Mouse (Mus musculus): ENCODE measurements around the gene Acadl.
A peak's percentile ranks its signal among the peaks of the same experiment; 100 is the strongest.

Gene Acadl

DNA sequence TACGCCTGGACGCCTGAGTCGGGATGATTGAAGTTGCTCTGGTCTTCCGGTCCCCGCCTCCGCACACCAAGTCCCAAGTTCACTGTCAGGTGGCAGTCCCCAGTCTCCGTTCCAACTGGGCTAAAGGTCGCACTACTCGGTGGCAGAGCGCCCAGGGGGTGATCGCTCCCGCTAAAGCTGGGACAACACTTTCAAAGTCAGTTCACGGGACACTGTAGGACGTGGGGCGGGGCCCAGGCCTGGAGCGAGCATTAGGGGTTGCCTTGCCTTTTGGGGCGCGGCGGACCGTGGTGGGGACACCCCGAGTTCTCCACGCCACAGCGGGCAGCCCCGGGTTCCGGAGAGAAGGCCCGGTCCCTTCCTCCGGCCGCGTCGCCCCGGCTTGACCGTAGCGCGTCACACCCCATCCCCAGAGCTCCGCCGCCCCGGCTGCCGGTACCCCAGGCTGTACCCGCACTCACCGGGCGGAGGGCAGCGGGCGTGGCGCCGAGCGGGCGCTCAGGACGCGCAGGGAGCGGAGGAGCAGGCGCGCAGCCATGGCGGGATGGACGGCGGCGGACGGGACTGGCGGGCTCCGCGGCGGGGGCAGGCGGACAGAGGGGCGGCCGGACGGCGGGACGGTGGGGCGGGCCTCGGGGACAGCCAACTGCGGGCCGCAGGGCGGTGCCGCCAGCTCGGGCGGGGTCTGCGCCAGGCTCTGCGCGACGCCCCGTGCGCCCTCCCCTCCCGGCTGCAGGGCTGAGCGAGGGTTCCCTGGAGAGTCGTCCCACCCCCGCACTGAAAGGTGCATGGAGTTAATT, at the start of gene Acadl:
Gene Acadl, minus strand, starts transcription at position 566 of the 800 bp plus-strand sequence.
- DNase-seq (ENCODE audit: low read depth in 2 of 2, low spot score in 2 of 2) = peak; percentile 32 to 56

DNA sequence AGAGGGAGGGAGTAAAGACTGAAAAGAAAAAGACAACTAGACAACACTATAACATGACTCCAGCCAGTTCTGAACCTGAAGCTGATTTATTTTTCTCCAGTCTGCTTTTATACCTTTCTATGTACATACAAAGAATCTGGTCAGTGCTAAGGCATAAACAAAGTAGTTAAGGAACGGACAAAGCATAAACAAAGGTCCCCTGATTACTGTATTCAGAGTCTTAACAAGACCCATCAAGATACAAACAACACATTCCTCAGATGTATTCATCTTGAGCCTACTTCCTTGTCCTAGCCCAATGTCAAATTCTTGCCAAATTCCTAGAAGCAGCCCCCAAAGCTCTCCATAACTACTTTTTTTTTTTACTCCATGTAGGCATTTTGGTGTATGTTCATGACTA, 49.2 kb upstream of the Acadl start:
- no peak for DNase-seq (ENCODE audit: low read depth in 2 of 2, low spot score in 2 of 2)

- no peak for DNase-seq (ENCODE audit: low read depth in 2 of 2, low spot score in 2 of 2)
Measured at GRCm38 (mm10) chr1:66902566-66902965, 39.5 kb upstream of the Acadl start.

DNA sequence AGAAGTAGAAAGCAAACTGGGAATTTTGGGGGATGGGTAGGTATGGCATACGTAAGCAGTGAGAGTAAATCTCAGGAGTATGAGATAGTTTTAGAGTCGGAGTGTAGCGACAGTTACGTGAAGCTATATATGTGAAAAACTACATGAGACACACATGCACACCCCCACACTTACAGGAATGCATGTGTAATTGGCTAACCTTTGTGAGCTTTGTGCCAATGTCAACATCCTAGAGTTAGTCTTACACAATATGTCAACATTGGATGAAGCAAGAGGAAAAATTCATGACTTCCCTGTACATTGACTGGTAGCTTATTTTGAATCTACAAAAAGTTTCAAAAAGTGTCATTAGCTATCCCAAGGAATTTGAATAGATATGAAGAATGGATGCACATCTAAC, 37.9 kb upstream of the Acadl start:
- DNase-seq (ENCODE audit: low read depth in 2 of 2, low spot score in 2 of 2) = no peak

GRCm38 (mm10) chr1:66898261-66898660, 35.2 kb upstream of the Acadl start:
- no peak for DNase-seq (ENCODE audit: low read depth in 2 of 2, low spot score in 2 of 2)

DNA sequence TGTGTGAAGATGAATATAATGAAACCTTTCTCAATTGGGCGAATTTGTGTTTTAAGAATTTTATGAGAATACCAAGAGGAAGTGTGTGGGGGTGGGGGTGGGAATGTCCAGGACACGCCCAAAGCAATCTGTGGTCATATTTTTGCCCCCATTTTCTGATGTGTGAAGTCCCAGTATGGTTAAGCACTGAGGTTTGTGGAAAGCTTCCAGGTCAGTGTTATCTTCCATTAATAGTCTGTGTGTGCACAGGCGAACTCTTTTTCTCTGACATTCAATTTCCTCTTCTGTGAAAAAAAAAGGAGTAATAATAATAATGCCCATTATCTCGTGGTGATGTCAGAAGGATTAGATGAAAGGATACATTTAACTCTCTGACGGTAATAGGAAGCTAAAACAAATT, 33.5 kb upstream of the Acadl start:
- no peak for DNase-seq (ENCODE audit: low read depth in 2 of 2, low spot score in 2 of 2)

- peak in 1 of 2 experiments; percentile 1 for DNase-seq (ENCODE audit: low read depth in 2 of 2, low spot score in 2 of 2)
Measured at GRCm38 (mm10) chr1:66896125-66896524, 33.0 kb upstream of the Acadl start.

DNA sequence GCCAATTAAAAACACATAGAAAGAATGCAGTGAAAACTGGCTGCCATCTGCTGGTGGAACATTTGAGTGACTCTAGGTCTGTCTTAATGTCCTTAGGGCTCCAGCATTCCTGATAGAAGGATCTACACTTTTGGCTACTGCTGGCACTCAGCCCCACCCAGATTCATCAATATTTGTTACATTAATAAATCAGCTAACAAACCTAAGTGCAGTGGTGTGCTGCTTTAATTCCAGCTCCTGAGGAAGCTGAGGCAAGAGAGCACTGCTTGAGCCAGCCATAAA, 32.7 kb upstream of the Acadl start:
- no peak for DNase-seq (ENCODE audit: low read depth in 2 of 2, low spot score in 2 of 2)

DNA sequence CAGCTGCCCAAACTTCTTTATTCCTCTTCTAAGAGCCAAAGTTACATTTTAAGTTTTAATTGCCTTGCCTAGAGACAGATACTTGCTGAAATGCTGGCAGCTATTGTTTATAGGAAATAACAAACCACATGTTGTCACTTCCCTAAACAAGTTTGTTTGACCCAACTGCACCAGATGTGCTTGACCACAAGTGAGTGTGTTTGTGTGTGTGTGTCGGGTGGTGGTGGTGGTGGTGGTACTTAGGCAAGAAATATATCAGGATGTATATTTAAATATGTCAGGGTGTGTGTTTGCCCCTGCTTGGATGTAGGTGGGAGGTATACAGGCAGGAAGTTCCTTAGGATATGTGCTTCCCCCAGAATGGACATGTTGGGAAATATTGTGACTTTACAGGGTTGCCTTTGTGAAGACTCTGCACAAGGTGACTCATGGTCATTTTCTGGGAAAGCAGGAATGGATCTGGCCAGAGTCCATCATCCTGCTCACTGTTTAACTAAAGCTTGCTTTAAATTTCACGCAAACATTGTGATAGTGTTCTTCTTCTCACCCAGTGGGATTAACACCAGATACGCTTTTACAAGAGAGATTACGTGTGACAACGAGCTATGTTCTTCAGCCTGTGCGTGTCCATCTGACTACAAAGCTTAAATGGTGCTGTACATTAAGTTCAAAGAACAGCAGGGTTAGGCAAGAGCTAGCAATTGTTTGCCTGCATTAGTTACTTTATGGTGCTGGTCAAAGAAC, 32.2 kb upstream of the Acadl start:
- DNase-seq (ENCODE audit: low read depth in 2 of 2, low spot score in 2 of 2) = no peak

GRCm38 (mm10) chr1:66887175-66887574, 24.1 kb upstream of the Acadl start:
- no peak for DNase-seq (ENCODE audit: low read depth in 2 of 2, low spot score in 2 of 2)

DNA sequence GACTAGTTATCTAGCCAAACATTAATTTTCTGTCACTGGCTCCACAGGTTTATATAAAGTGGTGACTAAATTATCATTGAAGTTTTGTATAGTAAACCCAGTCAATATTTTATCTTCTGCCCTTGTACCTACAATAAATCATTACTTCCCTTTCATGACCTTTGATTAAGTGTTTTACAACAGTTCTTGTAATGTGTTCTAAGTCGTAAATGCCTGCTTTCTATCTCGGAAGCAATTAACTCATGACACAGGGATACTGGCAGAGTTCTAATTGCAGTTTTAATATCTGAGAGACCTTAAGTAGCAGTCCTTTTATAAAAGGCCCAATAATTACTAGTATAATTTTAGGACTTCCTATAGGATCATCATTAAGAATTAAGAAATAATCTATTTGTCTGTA, 17.1 kb upstream of the Acadl start:
- no peak for DNase-seq (ENCODE audit: low read depth in 2 of 2, low spot score in 2 of 2)

DNA sequence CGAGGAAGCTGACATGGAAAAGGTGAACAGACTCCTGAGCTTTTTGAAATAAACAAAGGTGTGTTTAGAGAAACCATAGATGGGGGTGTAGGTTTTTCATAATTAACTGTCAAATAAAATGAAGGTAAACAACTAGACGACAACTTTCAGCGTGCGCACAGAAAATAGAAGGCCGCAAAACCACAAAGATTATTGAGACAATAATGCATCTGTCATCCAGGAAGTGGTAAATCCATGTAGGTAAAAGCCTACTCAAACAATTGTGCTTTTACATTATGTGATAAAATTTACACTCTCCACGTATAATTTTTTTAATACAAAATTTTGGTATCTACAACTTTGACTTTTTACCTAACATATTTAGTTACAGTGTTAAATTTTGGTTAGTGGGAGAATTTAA, 11.7 kb upstream of the Acadl start:
- DNase-seq (ENCODE audit: low read depth in 2 of 2, low spot score in 2 of 2) = no peak

- DNase-seq (ENCODE audit: low read depth in 2 of 2, low spot score in 2 of 2) = no peak
Measured at GRCm38 (mm10) chr1:66871591-66871990, 8.5 kb upstream of the Acadl start.

DNA sequence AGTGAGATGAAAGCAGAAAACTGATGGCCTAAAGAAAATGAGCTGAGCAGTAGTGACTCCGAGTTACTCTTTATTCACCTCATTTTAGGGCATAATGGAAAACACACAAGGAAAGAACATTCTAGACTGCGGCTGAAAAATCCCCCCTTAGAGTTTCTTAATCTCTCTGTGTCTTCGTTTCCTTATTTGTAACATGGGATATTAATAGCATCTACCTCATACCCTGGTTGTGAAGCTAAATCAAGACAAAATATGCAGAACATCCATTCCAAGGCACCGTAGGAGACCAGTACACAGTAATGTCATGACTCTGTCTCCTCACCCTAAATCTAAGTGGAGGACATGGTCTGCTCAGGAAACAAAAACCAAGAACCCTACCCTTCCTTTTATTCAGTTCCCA, 2.6 kb upstream of the Acadl start:
- DNase-seq (ENCODE audit: low read depth in 2 of 2, low spot score in 2 of 2) = no peak

- no peak for DNase-seq (ENCODE audit: low read depth in 2 of 2, low spot score in 2 of 2)
Measured at GRCm38 (mm10) chr1:66863741-66864495, 841 bp upstream of the Acadl start.

DNA sequence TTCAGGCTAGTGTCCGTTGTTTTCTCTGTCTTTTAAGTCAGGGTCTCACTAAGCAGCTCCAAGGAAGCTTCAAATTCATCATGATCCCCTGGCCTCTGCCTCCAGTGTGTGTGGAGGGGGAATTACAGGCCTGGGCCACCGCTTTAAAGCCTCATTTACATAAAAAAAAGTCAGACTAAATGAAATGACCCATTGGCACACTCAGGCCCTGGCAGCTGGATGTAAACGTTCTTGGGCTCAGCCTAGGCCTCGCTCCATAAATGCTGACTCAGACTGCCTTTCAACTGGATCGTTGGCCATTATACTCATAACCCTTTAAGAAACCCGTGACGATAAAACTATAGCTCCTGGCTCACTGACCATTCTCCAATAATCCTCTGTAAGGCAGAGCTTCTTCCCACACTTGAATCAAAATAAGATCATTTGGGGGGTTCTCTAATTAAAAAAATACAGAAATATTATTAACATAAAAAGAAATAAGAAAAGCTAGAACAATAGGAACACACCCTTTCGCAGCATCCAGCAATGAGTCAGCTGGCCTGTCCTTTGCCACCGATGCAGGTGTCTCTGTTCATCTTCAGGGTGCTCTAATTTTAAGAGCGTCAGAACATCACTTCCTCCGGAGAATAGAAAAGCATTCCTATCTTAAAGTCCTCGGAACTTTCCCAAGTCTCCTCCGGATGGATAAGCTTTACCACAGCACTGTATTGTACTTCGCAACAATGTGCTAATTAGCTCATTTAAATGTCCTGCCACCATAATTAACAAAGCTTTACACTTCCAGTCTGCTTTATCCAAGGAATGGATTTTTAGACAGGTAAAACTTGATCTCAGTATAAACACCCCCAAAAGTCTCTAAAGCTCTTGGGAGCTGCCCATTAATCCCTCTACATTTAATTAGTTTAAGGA, 1.1 kb downstream of the Acadl start:
- no peak for DNase-seq (ENCODE audit: low read depth in 2 of 2, low spot score in 2 of 2)

- DNase-seq (ENCODE audit: low read depth in 2 of 2, low spot score in 2 of 2) = peak; percentile 20 to 28
Measured at GRCm38 (mm10) chr1:66847506-66847905, 15.6 kb downstream of the Acadl start.

DNA sequence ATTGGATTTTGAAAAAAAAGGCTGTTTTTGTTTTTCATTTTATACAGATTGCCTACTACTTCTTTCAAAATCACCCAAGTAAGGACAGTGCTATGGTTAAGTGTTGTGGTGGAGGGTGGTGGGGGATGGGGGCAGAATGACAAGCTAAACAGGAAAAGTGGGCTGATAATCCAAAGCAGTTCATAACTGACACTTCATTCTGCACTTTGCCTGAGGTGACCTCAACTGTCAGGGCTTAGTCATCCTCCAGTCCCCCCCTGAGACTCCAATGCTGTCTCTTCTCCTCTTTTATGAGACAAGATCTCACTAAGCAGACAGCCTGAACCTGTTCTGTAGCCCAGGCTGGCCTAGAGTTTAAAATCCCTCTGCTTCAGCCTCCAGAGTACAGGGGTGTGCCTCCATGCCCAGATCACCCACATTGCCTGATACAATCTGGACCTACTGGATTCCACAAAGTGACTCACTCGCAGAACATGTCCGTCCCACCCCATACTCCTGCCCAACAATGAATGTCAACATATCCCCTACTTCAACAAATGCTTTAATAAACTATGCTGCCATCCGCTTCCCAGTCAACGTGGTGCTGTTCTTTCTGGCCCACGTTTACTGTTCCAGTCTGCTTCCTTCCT, 17.3 kb downstream of the Acadl start:
- no peak for DNase-seq (ENCODE audit: low read depth in 2 of 2, low spot score in 2 of 2)

DNA sequence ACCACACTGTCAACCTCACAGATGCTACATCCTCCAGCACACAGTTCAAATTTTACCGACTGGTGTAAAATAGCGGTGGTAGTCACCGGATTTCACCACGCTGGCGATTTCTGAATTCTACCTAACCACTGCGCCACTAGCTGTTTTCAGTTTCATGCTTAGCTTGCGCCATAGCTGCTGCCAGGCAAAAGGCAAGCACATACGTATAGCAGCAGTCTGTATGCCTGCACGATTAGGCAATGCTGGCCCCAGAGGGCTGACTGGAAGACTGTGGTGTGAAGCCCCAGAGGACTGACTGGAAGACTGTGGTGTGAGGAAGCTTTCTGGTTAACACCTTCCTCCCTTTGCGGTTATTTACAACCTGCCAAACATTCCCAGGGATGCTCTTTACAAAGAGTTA, 21.1 kb downstream of the Acadl start:
- DNase-seq (ENCODE audit: low read depth in 2 of 2, low spot score in 2 of 2) = no peak

- no peak for DNase-seq (ENCODE audit: low read depth in 2 of 2, low spot score in 2 of 2)
Measured at GRCm38 (mm10) chr1:66841510-66841909, 21.6 kb downstream of the Acadl start.

All from CD8-positive naive resting alpha-beta T cell, adult 2 months (primary cell).